Mouse (Mus musculus): ENCODE measurements at regions not wholly inside any gene's neighbourhood (a gene's known extent, or its start where the extent isn't known, plus 50 kb on each side); places are given as distances from the start of the nearest gene placed in this dataset.

- no peak for ATAC-seq (replicated peaks; ENCODE audit: low FRiP score, low TSS enrichment, poor library complexity, severe bottlenecking)
Observed at GRCm38 (mm10) chr8:12192006-12192405, 86.6 kb upstream of the A230072I06Rik start.

GRCm38 (mm10) chr8:12205909-12206308 lies 72.7 kb upstream of the A230072I06Rik start:
- ATAC-seq (replicated peaks; ENCODE audit: low FRiP score, low TSS enrichment, poor library complexity, severe bottlenecking): no peak

GRCm38 (mm10) chr8:12207412-12207811 lies 71.2 kb upstream of the A230072I06Rik start:
- ATAC-seq (replicated peaks; ENCODE audit: low FRiP score, low TSS enrichment, poor library complexity, severe bottlenecking): no peak

GRCm38 (mm10) chr8:12213774-12214173 lies 64.8 kb upstream of the A230072I06Rik start:
- no peak for ATAC-seq (replicated peaks; ENCODE audit: low FRiP score, low TSS enrichment, poor library complexity, severe bottlenecking)

GRCm38 (mm10) chr8:12214205-12215019 lies 64.2 kb upstream of the A230072I06Rik start:
- ATAC-seq (replicated peaks; ENCODE audit: low FRiP score, low TSS enrichment, poor library complexity, severe bottlenecking): no peak

GRCm38 (mm10) chr8:12221506-12221905 lies 57.1 kb upstream of the A230072I06Rik start:
- ATAC-seq (replicated peaks; ENCODE audit: low FRiP score, low TSS enrichment, poor library complexity, severe bottlenecking): no peak

GRCm38 (mm10) chr8:12223376-12223775 lies 55.2 kb upstream of the A230072I06Rik start:
- no peak for ATAC-seq (replicated peaks; ENCODE audit: low FRiP score, low TSS enrichment, poor library complexity, severe bottlenecking)

All from megakaryocyte-erythroid progenitor cell, adult 5-6 weeks (primary cell).